Mouse (Mus musculus) forebrain, embryonic 12.5 days (tissue): Measurements from ENCODE around the gene Drg2. TPM values are rescaled to one million over a fixed set of nuclear protein-coding genes. Genes with fewer than 3 reads are reported as not detected.
"Not testable (repeated sequence)": the region's sequence is repeated elsewhere in the genome, so short reads cannot be mapped to it uniquely, and the experiment has no call there.

ENCODE experiments used
- ATAC-seq: fragments of 200-750 bp; cut with Nextera tagmentation; 2 replicates; pipeline ENCODE4 v1.8.0; 2017; ENCODE audit warnings: moderate TSS enrichment; ENCODE audit not compliant: low FRiP score
- H3K27ac ChIP-seq: fragments of 300-500 bp; sonication (generic); 2 replicates; pipeline ENCODE4 v1.5.1; 2016; ENCODE audit warnings: mild to moderate bottlenecking
- H3K27me3 ChIP-seq: fragments of 300-500 bp; sonication (generic); 2 replicates; pipeline ENCODE4 v1.6.1; 2016; ENCODE audit warnings: mild to moderate bottlenecking
- H3K36me3 ChIP-seq: fragments of 300-500 bp; sonication (generic); replicated peaks from 2 replicates; pipeline ENCODE4 v1.6.1; 2016; ENCODE audit warnings: mild to moderate bottlenecking
- H3K4me1 ChIP-seq: fragments of 300-500 bp; sonication (generic); 2 replicates; pipeline ENCODE4 v1.6.1; 2016
- H3K4me2 ChIP-seq: fragments of 300-500 bp; sonication (generic); 2 replicates; pipeline ENCODE4 v1.6.1; 2016; ENCODE audit warnings: mild to moderate bottlenecking, moderate library complexity
- H3K4me3 ChIP-seq: fragments of 300-500 bp; sonication (generic); replicated peaks from 2 replicates; pipeline ENCODE4 v1.5.1; 2016; ENCODE audit warnings: mild to moderate bottlenecking
- H3K9ac ChIP-seq: fragments of 300-500 bp; sonication (generic); 2 replicates; pipeline ENCODE4 v1.6.1; 2016; ENCODE audit warnings: mild to moderate bottlenecking
- H3K9me3 ChIP-seq: fragments of 300-500 bp; sonication (generic); 2 replicates; pipeline ENCODE4 v1.6.1; 2016
- WGBS: fragments of 180-500 bp; shearing (Covaris S2); methylation state at CpG from one replicate; pipeline ENCODE4 v1.1.7; 2016; 5-methylcytosine and 5-hydroxymethylcytosine counted together
- polyA plus RNA-seq: library from polyadenylated mRNA; unstranded; fragments of >200 nt; fragmentation: Nextera tagmentation; extraction: Ambion mirVana; gene quantifications from 2 replicates; pipeline ENCODE4 v1.2.1, GENCODE M21; 2016

Drg2 gene
- polyA plus RNA-seq, 1 experiment from 2014 or later: 101 TPM

DNA sequence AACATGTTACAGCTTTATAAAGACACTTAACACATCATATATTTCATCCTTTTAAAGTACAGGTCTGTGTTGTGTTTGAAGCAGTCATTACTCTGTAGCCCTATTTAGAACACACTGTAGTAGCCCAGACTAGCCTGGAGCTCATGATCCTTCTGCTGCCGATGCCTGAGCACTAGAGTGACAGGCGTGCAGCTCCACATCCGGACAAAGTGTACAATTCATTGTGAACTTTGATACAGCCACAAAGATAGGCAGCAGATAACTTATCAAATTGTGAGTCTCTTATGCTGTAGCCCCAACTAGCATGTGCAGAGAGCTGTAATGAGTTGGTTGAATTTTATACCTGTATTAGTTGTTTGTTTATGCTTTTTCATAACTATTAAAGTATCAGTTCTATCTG lies 26.8 kb upstream of the Drg2 start:
- Histone ChIP-seq H3K9ac (no peak overlapping the region), H3K36me3 (peaks cover 18% of the 10 kb centered on the region), H3K27me3 (no peaks in the 10 kb centered on the region), H3K4me2 (no peak overlapping the region), H3K4me1 (no peaks in the 10 kb centered on the region), H3K4me3 (no peak overlapping the region), H3K27ac (no peak overlapping the region), H3K9me3 (no peaks in the 10 kb centered on the region)
- WGBS: 96% methylated on average over 3 of the region's 3 CpGs
- no peak for ATAC-seq

DNA sequence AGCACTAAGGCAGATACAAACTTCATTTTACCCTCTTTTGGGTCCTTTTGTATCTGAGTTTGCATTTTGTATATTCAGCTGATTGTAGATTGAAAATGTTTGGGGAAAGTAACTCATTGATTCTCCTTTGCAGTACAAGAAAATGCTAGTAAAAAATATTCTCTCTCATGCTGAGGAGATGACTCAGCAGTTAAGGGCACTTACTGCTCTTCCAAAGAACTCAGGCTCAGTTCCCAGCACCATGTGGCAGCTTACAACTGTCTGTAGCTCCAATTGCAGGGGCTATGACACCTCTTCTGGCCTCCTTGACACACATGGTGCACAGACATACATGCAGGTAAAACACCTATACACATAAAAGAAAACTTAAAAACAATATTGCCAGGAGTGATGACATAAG lies 20.9 kb upstream of the Drg2 start:
- Histone ChIP-seq H3K27me3 (no peaks in the 10 kb centered on the region), H3K4me3 (no peak overlapping the region), H3K9me3 (no peaks in the 10 kb centered on the region), H3K27ac (no peak overlapping the region), H3K36me3 (peaks cover 60% of the 10 kb centered on the region), H3K9ac (no peak overlapping the region), H3K4me2 (no peak overlapping the region), H3K4me1 (no peaks in the 10 kb centered on the region)
- no peak for ATAC-seq

DNA sequence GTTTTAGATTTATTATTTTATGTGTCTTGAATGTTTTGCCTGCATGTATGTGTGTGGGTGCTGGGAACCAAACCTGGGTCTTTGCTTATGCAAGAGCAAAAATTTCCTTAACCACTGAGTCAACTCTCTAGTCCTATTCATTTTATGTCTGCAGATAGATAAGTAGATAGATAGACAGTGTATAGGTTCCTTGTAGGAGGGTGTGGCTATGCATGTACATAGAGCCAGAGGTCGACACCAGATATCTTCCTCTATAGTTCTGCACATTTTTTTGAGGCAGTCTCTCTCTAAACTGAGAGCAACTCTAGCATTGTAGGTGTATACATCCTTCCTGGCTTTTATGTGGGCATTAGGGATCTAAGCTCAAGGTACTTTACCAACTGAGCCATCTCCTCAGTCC lies 19.3 kb upstream of the Drg2 start:
- Histone ChIP-seq H3K4me3 (no peak overlapping the region), H3K9ac (no peak overlapping the region), H3K27me3 (no peaks in the 10 kb centered on the region), H3K27ac (no peak overlapping the region), H3K36me3 (peaks cover 68% of the 10 kb centered on the region), H3K9me3 (no peaks in the 10 kb centered on the region), H3K4me1 (no peaks in the 10 kb centered on the region), H3K4me2 (no peak overlapping the region)
- ATAC-seq: no peak
- WGBS: 95% methylated on average over 1 of the region's 1 CpGs

DNA sequence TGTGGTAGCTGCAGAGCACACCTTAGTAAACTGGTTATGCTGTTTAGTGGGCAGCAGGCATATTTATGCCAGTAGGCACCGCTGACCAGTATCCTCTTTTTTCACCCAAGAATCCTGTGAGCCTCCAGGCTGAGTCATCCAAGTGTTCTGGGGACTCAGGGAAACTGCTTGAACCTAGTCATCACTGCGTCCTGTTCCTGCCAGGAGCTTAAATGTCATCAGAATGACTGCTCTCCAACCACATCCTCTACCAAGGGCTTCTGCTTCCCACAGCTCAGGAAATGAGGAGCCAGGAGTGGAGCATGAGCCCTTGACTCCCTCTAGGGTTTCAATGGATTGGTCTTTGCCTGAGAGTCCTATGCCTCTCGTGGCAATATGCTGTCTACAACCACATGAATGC lies 17.8 kb upstream of the Drg2 start:
- H3K4me3 ChIP-seq: no peak overlapping the region
- no peak overlapping the region for H3K27ac ChIP-seq
- peaks cover 71% of the 10 kb centered on the region for H3K36me3 ChIP-seq
- H3K27me3 ChIP-seq: no peaks in the 10 kb centered on the region
- H3K4me2 ChIP-seq: no peak overlapping the region
- no peak for ATAC-seq
- no peaks in the 10 kb centered on the region for H3K4me1 ChIP-seq
- no peaks in the 10 kb centered on the region for H3K9me3 ChIP-seq
- WGBS: 93% methylated on average over 3 of the region's 3 CpGs
- H3K9ac ChIP-seq: no peak overlapping the region

DNA sequence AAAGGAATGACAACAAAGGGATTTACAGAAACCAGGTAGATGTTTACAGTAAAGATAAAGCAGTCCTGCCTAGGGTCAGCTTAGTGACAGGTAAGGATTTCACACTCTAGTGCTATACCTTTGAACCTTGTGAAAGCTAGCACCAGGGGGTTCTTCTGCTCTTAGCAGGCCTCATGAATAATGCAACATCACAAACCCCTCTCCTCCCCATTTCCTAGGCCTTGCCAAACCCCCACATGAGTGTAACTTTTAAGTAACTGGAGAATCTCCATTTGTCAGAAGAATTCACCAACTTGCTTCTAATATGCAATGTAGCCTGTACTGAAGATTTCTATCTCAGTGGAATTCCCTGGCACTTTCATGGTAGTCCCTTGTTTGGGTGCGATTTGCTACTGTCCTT lies 14.8 kb upstream of the Drg2 start:
- not testable (repeated sequence) for H3K4me2 ChIP-seq, H3K9ac ChIP-seq, H3K4me3 ChIP-seq, H3K27ac ChIP-seq, H3K4me1 ChIP-seq, H3K27me3 ChIP-seq, H3K9me3 ChIP-seq, ATAC-seq
- H3K36me3 ChIP-seq: peaks cover 79% of the 10 kb centered on the region
- 29% methylated on average over 1 of the region's 1 CpGs for WGBS

DNA sequence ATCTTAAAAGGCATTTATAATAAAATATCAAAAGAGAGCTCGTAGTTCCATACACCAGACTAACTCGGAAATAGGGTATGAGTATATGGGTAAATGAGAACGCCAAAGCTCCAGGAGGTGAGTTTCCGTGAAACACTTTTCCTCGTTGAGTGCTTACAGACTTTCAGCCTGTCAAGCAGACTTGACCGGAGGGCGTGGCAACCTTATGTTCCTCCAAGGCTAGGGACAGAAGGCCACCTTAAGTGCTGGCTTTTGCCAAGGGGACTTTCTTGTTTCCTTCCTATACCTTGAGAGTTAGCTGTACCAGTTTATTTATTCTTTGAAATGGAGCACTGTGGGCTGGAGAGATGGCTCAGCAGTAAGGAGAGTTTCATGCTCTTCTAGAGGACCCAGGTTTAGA lies 14.2 kb upstream of the Drg2 start:
- Histone ChIP-seq H3K36me3 (peaks cover 74% of the 10 kb centered on the region), H3K9me3 (no peaks in the 10 kb centered on the region), H3K4me3 (no peak overlapping the region), H3K9ac (no peak overlapping the region), H3K4me2 (no peak overlapping the region), H3K27ac (no peak overlapping the region), H3K4me1 (no peaks in the 10 kb centered on the region), H3K27me3 (no peaks in the 10 kb centered on the region)
- no peak for ATAC-seq
- 43% methylated on average over 7 of the region's 7 CpGs for WGBS

DNA sequence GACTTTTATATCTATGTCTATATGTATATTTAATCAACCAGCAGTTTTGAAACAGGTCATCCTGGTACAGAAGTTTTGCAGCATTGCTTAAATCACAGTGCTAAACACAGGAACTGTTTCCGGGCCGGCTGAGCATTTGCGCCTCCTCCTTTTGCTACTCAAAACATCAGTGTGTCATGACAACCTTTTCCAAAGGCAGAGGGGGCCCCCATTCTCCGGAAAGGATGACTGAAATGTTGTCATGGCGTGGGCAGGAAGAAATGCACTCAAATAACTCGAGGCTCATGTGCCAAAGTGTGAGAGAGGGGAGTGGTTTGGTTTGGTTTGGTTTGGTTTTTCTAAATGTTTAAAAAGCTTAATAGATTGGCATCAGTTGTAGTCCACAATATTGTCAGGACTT lies 11.5 kb upstream of the Drg2 start:
- Histone ChIP-seq H3K4me3 (no peak overlapping the region), H3K9ac (no peak overlapping the region), H3K4me1 (no peaks in the 10 kb centered on the region), H3K27ac (no peak overlapping the region), H3K27me3 (no peaks in the 10 kb centered on the region), H3K9me3 (no peaks in the 10 kb centered on the region), H3K36me3 (peaks cover 51% of the 10 kb centered on the region), H3K4me2 (no peak overlapping the region)
- ATAC-seq: no peak
- 90% methylated on average over 6 of the region's 6 CpGs for WGBS

DNA sequence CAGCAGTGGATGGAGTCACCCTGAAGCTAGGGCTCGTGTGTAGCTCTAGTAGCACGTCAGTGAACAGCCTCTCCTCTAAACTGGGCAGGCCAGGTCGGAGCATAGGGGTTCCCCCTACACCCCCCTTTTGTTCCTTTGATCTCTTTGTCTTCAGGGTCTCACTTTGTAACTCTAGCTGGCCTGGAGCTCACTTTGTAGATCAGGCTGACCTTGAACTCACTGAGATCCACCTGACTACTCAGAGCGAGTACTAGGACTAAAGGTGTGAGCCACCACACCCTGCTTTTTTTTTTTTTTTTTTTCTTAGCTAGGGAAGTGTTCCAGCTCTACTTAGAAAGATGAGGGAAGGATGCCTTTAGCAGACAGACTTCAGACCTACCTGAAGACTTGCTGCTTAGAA lies 10.4 kb upstream of the Drg2 start:
- Histone ChIP-seq H3K27me3 (no peaks in the 10 kb centered on the region), H3K9ac (no peak overlapping the region), H3K4me2 (no peak overlapping the region), H3K4me3 (no peak overlapping the region), H3K4me1 (no peaks in the 10 kb centered on the region), H3K9me3 (no peaks in the 10 kb centered on the region), H3K36me3 (peaks cover 40% of the 10 kb centered on the region), H3K27ac (no peak overlapping the region)
- 84% methylated on average over 4 of the region's 4 CpGs for WGBS
- no peak for ATAC-seq

DNA sequence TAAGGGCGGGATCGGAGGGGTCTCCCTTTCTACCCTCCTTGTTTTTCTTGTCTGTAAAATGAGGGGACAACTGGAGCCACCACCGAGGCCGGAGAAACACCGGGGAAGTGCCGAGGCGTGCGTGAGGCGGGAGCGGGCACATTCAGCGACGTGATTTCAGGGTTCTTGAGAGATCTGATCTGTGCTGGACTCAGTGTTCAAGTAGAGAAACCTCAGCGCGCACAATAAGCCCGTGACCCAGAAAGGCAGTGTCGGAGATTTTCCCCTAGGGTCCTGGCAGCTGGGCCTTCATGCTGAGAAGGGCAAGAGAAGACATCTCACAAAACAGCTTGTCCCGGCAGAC lies 325 bp downstream of the Drg2 start:
- Histone ChIP-seq H3K4me1 (peaks cover 16% of the 10 kb centered on the region), H3K4me3 (peak overlapping the region; percentile 80), H3K4me2 (peak overlapping the region; percentile 95), H3K27me3 (no peaks in the 10 kb centered on the region), H3K27ac (peak overlapping the region; percentile 19; the same call in 1 of the 2 replicates), H3K9ac (peak overlapping the region; percentile 83), H3K9me3 (no peaks in the 10 kb centered on the region), H3K36me3 (peaks cover 36% of the 10 kb centered on the region)
- ATAC-seq: peak; percentile 30; the same call in 1 of the 2 replicates
- under 1% methylated on average over 17 of the region's 17 CpGs for WGBS

DNA sequence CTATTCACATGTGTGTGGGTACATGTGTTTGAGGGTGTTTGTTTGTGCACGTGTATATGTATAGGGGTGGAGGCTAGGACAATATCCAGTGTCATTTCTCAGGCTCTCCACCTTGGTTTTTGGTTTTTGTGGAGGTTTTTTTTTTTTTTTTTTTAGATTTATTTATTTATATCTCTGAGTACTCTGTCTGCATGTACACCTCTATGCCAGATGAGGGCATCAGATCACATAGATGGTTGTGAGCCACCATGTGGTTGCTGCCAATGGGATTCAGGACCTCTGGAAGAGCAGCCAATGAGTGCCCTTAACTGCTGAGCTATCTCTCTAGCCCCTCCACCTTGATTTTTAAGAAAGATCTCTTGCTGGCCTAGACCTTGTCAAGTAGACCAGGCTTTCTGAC lies 3.6 kb downstream of the Drg2 start:
- H3K4me2 ChIP-seq: no peak overlapping the region
- peaks cover 68% of the 10 kb centered on the region for H3K36me3 ChIP-seq
- 93% methylated on average over 1 of the region's 1 CpGs for WGBS
- H3K27me3 ChIP-seq: no peaks in the 10 kb centered on the region
- ATAC-seq: no peak
- H3K9me3 ChIP-seq: no peaks in the 10 kb centered on the region
- H3K4me3 ChIP-seq: no peak overlapping the region
- H3K9ac ChIP-seq: no peak overlapping the region
- H3K4me1 ChIP-seq: peaks cover 16% of the 10 kb centered on the region
- no peak overlapping the region for H3K27ac ChIP-seq

DNA sequence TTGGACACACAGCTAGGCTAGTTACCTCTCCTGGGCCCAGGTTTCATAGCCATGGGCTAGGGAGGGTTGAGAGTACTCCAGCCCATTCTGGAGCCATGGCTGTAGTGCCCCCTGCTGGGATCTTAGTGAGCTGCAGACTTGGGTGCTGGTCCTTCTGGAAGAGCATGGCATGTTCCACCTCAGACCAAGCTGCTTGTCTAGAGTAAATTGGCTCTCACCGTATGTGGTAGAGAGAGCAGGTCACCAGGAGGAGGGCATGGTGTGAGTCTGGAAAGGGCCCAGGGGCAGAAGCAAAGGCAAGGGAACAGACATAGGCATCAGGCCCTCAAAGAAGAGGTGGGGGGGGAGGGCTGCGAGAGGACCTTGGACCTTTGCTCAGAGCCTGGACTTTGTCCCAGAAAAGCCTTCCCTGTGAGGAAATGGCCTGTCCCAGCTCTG lies 11.6 kb downstream of the Drg2 start:
- H3K36me3 ChIP-seq: peaks cover 95% of the 10 kb centered on the region
- H3K9ac ChIP-seq: no peak overlapping the region

DNA sequence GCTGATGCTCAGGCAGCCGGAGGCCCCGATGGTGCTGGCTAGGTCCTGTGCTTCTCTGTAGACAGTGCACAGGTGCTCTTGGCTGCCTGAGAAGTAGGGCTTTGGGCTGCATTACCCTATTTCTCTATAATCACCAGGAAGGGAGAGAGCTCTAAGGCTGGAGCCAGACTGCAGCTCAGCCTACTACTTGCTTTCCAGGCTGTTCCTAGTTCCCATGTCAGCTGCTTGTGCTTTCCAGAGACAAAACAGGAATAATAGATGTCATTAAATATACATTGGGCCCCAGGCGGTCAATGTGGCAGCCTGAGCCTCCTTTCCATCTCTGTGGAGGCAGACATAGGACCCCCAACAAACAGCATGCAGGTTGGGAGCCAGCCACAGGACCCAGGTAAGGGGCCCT lies 14.6 kb downstream of the Drg2 start, which contains the start of gene Myo15:
Myo15 (plus strand) TSS at position 301 of the 400 bp plus-strand sequence.
- peaks cover 67% of the 10 kb centered on the region for H3K36me3 ChIP-seq
- no peak within 1 kb of the TSS for H3K4me3 ChIP-seq
- H3K9ac ChIP-seq: no peak within 1 kb of the TSS
- ATAC-seq: no peak
- 87% methylated on average over 3 of the region's 3 CpGs for WGBS
- no peak within 1 kb of the TSS for H3K4me2 ChIP-seq
- H3K27me3 ChIP-seq: no peaks in the 10 kb centered on the region
- no peaks in the 10 kb centered on the region for H3K9me3 ChIP-seq
- H3K27ac ChIP-seq: no peak within 1 kb of the TSS
- H3K4me1 ChIP-seq: no peaks in the 10 kb centered on the region

More for the DNA sequence above, 11.6 kb downstream of the Drg2 start:
- H3K4me1 ChIP-seq: no peaks in the 10 kb centered on the region
- ATAC-seq: no peak
- H3K9me3 ChIP-seq: no peaks in the 10 kb centered on the region
- H3K4me2 ChIP-seq: no peak overlapping the region
- H3K4me3 ChIP-seq: no peak overlapping the region
- H3K27me3 ChIP-seq: no peaks in the 10 kb centered on the region
- H3K27ac ChIP-seq: no peak overlapping the region
- 88% methylated on average over 2 of the region's 2 CpGs for WGBS

DNA sequence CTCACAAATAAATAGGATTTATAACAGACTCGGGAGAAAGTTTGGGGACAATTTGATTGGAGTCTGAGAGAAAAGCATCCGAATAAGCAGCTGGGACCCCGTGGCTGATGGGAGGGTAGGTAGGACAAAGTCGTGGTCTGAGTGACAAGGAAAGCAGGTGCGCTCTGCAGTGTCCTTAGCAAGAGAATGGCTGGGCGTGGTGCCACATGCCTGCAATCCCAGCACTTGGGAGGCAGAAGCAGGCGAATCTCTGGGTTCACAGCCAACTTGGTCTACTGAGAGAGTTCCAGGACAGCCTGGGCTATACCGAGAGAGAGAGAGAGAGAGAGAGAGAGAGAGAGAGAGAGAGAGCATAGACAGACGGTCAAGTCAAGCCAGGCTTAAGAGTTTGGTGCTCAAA lies 16.4 kb downstream of the Drg2 start:
- no peaks in the 10 kb centered on the region for H3K4me1 ChIP-seq
- H3K27ac ChIP-seq: no peak overlapping the region
- H3K9ac ChIP-seq: no peak overlapping the region
- no peak overlapping the region for H3K4me2 ChIP-seq
- H3K36me3 ChIP-seq: peaks cover 50% of the 10 kb centered on the region
- no peaks in the 10 kb centered on the region for H3K27me3 ChIP-seq
- no peaks in the 10 kb centered on the region for H3K9me3 ChIP-seq
- no peak for ATAC-seq
- 82% methylated on average over 9 of the region's 9 CpGs for WGBS
- H3K4me3 ChIP-seq: no peak overlapping the region

DNA sequence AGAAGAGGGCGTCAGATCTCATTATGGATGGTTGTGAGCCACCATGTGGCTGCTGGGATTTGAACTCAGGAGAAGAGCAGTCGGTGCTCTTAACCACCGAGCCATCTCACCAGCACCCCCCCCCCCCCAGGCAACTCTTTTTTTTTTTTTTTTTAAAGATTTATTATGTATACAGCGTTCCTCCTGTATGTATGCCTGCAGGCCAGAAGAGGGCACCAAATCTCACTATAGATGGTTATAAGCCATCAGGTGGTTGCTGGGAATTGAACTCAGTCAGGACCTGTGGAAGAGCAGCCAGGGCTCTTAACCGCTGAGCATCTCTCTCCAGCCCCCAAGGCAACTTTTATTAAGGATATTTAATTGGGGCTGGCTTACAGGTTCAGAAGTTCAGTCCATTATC lies 20.1 kb downstream of the Drg2 start:
- no peak for ATAC-seq
- no peaks in the 10 kb centered on the region; the same call in 1 of the 2 replicates for H3K4me1 ChIP-seq
- H3K4me2 ChIP-seq: no peak overlapping the region
- H3K36me3 ChIP-seq: peaks cover 15% of the 10 kb centered on the region
- H3K27ac ChIP-seq: no peak overlapping the region
- 81% methylated on average over 5 of the region's 5 CpGs for WGBS
- H3K27me3 ChIP-seq: no peaks in the 10 kb centered on the region
- H3K9ac ChIP-seq: no peak overlapping the region
- H3K4me3 ChIP-seq: no peak overlapping the region
- H3K9me3 ChIP-seq: no peaks in the 10 kb centered on the region
